Mouse (Mus musculus) limb, embryonic 14.5 days (tissue): ENCODE measurements around the gene Tnni1. TPM values are rescaled to one million over a fixed set of nuclear protein-coding genes. Genes with fewer than 3 reads are reported as not detected.

Experiments used
- ATAC-seq: fragments of 200-750 bp; cut with Nextera tagmentation; 2 replicates; pipeline ENCODE4 v1.8.0; 2017; ENCODE audit warnings: low read depth, moderate number of reproducible peaks, moderate TSS enrichment; ENCODE audit not compliant: low FRiP score
- DNase-seq: peaks from one replicate; pipeline ENCODE4 v3.0.0-alpha.2; 2015; ENCODE audit warnings: low spot score
- H3K27ac ChIP-seq: fragments of 300-500 bp; sonication (generic); replicated peaks from 2 replicates; pipeline ENCODE4 v1.5.1; 2014; ENCODE audit warnings: low read depth, mild to moderate bottlenecking, low read length, moderate library complexity, mixed read lengths
- H3K27me3 ChIP-seq: fragments of 300-500 bp; sonication (generic); 2 replicates; pipeline ENCODE4 v1.6.1; 2014; ENCODE audit warnings: low read length, mixed read lengths; ENCODE audit not compliant: control insufficient read depth, insufficient read depth
- H3K36me3 ChIP-seq: fragments of 300-500 bp; sonication (generic); 2 replicates; pipeline ENCODE4 v1.6.1; 2014; ENCODE audit warnings: mild to moderate bottlenecking, low read length, moderate library complexity, mixed read lengths; ENCODE audit not compliant: control insufficient read depth, insufficient read depth
- H3K4me1 ChIP-seq: fragments of 300-500 bp; sonication (generic); 2 replicates; pipeline ENCODE4 v1.6.1; 2014; ENCODE audit warnings: antibody characterized with exemption, low read length, mixed read lengths; ENCODE audit not compliant: control insufficient read depth, insufficient read depth
- H3K4me2 ChIP-seq: fragments of 300-500 bp; sonication (generic); replicated peaks from 2 replicates; pipeline ENCODE4 v1.6.1; 2014; ENCODE audit warnings: low read depth, mild to moderate bottlenecking, low read length, moderate library complexity; ENCODE audit not compliant: severe bottlenecking
- H3K4me3 ChIP-seq: fragments of 300-500 bp; sonication (generic); replicated peaks from 2 replicates; pipeline ENCODE4 v1.5.1; 2014; ENCODE audit warnings: low read length
- H3K9ac ChIP-seq: fragments of 300-500 bp; sonication (generic); 2 replicates; pipeline ENCODE4 v1.6.1; 2014; ENCODE audit warnings: mild to moderate bottlenecking, low read depth, low read length, moderate library complexity; ENCODE audit not compliant: severe bottlenecking
- H3K9me3 ChIP-seq: fragments of 300-500 bp; sonication (generic); 2 replicates; pipeline ENCODE4 v1.6.1; 2016; ENCODE audit warnings: low read length; ENCODE audit not compliant: control insufficient read depth
- POLR2A ChIP-seq: fragments of 200-500 bp; IDR thresholded peaks from 2 replicates; pipeline ENCODE4 v1.8.0; 2012; ENCODE audit warnings: inconsistent platforms, mild to moderate bottlenecking, moderate library complexity, borderline replicate concordance; ENCODE audit not compliant: insufficient read depth, insufficient read length; ENCODE audit errors: extremely low read depth
- WGBS: fragments of 180-500 bp; shearing (Covaris S2); extraction: QIAGEN DNeasy Blood & Tissue Kit; methylation state at CpG from one replicate; pipeline ENCODE4 v1.1.7; 2014; 5-methylcytosine and 5-hydroxymethylcytosine counted together
- polyA plus RNA-seq, 2 experiments: library from polyadenylated mRNA; depleted of rRNA in 1 of 2; stranded (reverse) in 1 of 2; unstranded in 1 of 2; fragments of >200 nt; fragmentation: Nextera tagmentation in 1 of 2; extraction: Ambion mirVana in 1 of 2; gene quantifications; 2 replicates each; pipeline versions ENCODE4 v1.2.1 to v1.2.3; 2012 to 2014

The Tnni1 gene
- polyA plus RNA-seq, 2 experiments: 357 to 419 TPM

- no peak overlapping the region for H3K27ac ChIP-seq
- H3K4me1 ChIP-seq: peaks cover 13% of the 10 kb centered on the region
- H3K9ac ChIP-seq: no peak overlapping the region
- H3K4me3 ChIP-seq: no peak overlapping the region
- H3K36me3 ChIP-seq: no peaks in the 10 kb centered on the region
- H3K27me3 ChIP-seq: no peaks in the 10 kb centered on the region
- H3K4me2 ChIP-seq: no peak overlapping the region
- TF ChIP-seq POLR2A: no peak
- WGBS: 11% methylated on average over 5 of the region's 5 CpGs
- ATAC-seq (no peak), DNase-seq (peak; percentile 41)
- no peaks in the 10 kb centered on the region for H3K9me3 ChIP-seq
These were observed 10.6 kb downstream of the Tnni1 start for GRCm38 (mm10) chr1:135789815-135790214.

DNA sequence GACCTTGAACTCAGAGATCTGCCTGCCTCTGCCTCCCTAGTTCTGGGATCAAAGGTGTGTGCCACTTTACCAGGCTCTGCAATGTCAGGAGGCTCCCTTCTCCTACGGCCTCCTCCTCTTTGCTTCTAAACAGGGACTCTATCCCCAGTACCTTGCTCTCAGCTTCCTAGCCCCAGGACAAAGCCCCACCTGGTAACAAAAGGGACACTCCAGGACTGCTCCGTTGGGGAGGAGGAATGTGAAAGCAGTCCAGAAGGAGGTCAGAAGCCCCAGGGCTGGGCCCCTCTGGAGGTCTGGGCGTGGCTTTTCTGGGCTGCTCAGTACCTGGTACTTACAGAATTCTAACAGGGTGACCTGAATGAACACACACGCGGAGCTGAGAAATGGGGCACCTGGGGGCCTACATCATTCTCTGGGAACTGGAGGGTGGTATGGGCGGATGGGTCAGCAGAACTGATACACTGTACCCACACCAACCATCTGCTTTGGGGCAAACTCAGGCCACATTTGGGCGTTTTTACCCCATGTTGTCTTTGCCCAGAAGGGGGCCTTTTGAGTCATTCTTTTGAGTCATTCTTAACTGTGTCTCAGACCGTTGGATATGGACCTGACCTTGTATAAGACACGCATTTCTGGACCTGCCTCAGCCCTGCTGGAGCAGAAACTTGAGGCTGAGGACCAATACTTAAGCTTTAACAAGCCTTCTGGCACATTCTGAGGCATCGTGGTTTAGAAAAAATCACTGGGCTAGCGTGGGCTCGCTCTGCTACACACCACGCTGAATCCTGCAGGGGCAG is 13.1 kb downstream of the Tnni1 start:
- no peak overlapping the region for H3K27ac ChIP-seq
- DNase-seq (no peak), ATAC-seq (no peak)
- H3K4me3 ChIP-seq: no peak overlapping the region
- H3K4me2 ChIP-seq: no peak overlapping the region
- WGBS: 63% methylated on average over 13 of the region's 13 CpGs
- no peak for TF ChIP-seq POLR2A
- no peaks in the 10 kb centered on the region for H3K9me3 ChIP-seq
- no peaks in the 10 kb centered on the region for H3K36me3 ChIP-seq
- peaks cover 14% of the 10 kb centered on the region for H3K4me1 ChIP-seq
- no peak overlapping the region for H3K9ac ChIP-seq
- no peaks in the 10 kb centered on the region for H3K27me3 ChIP-seq

DNA sequence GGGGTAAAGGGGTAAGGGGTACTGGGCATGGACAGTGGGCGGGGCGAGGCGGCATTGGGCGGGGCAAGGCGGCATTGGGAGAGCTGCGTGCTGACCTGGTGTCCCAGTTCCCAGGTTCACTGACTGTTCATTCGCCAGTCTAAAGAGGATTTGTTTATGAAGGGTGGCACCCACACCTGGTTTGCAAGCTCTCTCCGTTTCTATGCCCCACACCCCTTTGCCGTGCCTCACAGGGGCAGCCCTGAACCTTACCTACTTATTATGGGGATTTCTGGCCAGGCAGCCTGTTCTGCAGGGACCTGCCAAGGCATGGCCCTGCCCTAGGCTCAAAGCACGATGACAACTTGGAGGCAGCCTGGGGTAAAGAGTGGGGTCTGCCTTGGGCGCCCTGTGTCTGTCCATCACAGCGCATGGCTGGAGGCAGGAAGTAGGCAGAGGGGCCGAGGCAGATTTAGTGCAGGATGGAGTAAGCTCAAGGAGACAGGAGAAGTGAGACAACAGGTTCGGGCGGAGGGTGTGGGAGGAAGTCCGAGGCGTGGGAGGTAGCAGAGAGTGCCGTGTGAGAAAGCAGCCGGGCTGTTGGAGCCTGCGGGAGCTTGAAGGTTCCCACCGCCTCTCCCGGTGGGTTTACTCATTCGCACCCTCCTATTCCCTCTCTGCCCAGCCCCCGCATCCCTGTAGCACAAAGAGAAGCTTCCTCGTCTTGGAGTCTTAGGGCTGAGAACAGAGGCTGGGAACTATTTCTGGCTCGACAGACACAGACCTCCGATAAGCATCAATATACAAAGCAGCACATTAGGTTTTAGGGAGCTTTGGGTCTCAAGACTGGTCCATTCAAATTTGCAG is 14.4 kb downstream of the Tnni1 start:
- Histone ChIP-seq H3K9me3 (no peaks in the 10 kb centered on the region), H3K27ac (no peak overlapping the region), H3K4me2 (peak overlapping the region; percentile 44), H3K4me3 (peak overlapping the region; percentile 19), H3K36me3 (no peaks in the 10 kb centered on the region), H3K9ac (peak overlapping the region; percentile 28; the same call in 1 of the 2 replicates), H3K4me1 (peaks cover 14% of the 10 kb centered on the region), H3K27me3 (no peaks in the 10 kb centered on the region)
- no peak for TF ChIP-seq POLR2A
- 8% methylated on average over 21 of the region's 27 CpGs for WGBS
- DNase-seq: no peak
- 0 out of 2 replicates have a peak, but pooled peaks have one; percentile 3 for ATAC-seq

GRCm38 (mm10) chr1:135794216-135795134 is 15.2 kb downstream of the Tnni1 start:
- Histone ChIP-seq H3K9ac (no peak overlapping the region), H3K4me3 (no peak overlapping the region), H3K27ac (no peak overlapping the region), H3K9me3 (no peaks in the 10 kb centered on the region), H3K27me3 (no peaks in the 10 kb centered on the region), H3K4me2 (peak overlapping the region; percentile 44; the same call in 1 of the 2 replicates), H3K4me1 (peaks cover 22% of the 10 kb centered on the region), H3K36me3 (no peaks in the 10 kb centered on the region)
- WGBS: 33% methylated on average over 20 of the region's 20 CpGs
- ATAC-seq: peak; percentile 68
- TF ChIP-seq POLR2A: no peak
- DNase-seq: peak; percentile 22
